Mouse (Mus musculus) kidney, adult 2 months (tissue): ENCODE data around the gene Olfr215. TPM values are rescaled to one million over a fixed set of nuclear protein-coding genes. Genes with fewer than 3 reads are reported as not detected.
"Not testable (repeated sequence)": the region's sequence is repeated elsewhere in the genome, so short reads cannot be mapped to it uniquely, and the experiment has no call there.

ENCODE experiments used
- DNase-seq: peaks from one replicate; pipeline ENCODE4 v3.0.0; 2021
- H3K27ac ChIP-seq: fragments of 200-500 bp; 2 replicates; pipeline ENCODE4 v1.5.1; 2012; ENCODE audit warnings: low read depth, low read length, control low read depth, inconsistent platforms; ENCODE audit not compliant: insufficient read depth
- H3K27me3 ChIP-seq: fragments of 200-500 bp; replicated peaks from 2 replicates; pipeline ENCODE4 v1.6.1; 2012; ENCODE audit warnings: mild to moderate bottlenecking, moderate library complexity, low read length, inconsistent platforms; ENCODE audit not compliant: control insufficient read depth, insufficient read depth
- H3K36me3 ChIP-seq: fragments of 200-500 bp; 2 replicates; pipeline ENCODE4 v1.6.1; 2012; ENCODE audit warnings: mild to moderate bottlenecking, moderate library complexity, low read length, inconsistent platforms; ENCODE audit not compliant: control insufficient read depth, insufficient read depth
- H3K4me1 ChIP-seq: fragments of 200-500 bp; 2 replicates; pipeline ENCODE4 v1.6.1; 2011; ENCODE audit warnings: low read length; ENCODE audit not compliant: control insufficient read depth, insufficient read depth
- H3K4me3 ChIP-seq: fragments of 200-500 bp; 2 replicates; pipeline ENCODE4 v1.5.1; 2011; ENCODE audit warnings: mild to moderate bottlenecking, low read depth, low read length, control low read depth; ENCODE audit not compliant: insufficient read depth
- CTCF ChIP-seq: fragments of 200-500 bp; conservative IDR thresholded peaks from 2 replicates; pipeline ENCODE4 v1.5.1; 2011; ENCODE audit warnings: low read depth, mild to moderate bottlenecking, control low read depth, low read length, moderate library complexity, mixed read lengths; ENCODE audit not compliant: insufficient read depth, insufficient read length
- POLR2A ChIP-seq: fragments of 200-500 bp; IDR thresholded peaks from one replicate; pipeline ENCODE4 v1.6.1; 2011; ENCODE audit warnings: low read depth, low read length, control low read depth
- whole genome bisulfite sequencing: fragments of 180-500 bp; shearing (Covaris S2); methylation state at CpG from one replicate; pipeline ENCODE4 v1.1.7; 2018; 5-methylcytosine and 5-hydroxymethylcytosine counted together
- polyA plus RNA-seq: library from polyadenylated mRNA; depleted of rRNA; stranded (reverse); fragments of >200 nt; gene quantifications from 2 replicates; pipeline ENCODE4 v1.2.3, GENCODE M21; 2012; rRNA removed

Gene Olfr215
- polyA plus RNA-seq: not detected in 2 replicates

- 82% methylated on average over 4 of the region's 4 CpGs for WGBS
- no peaks in the 10 kb centered on the region for H3K4me1 ChIP-seq
- no peak within 1 kb of the TSS for H3K27ac ChIP-seq
- no peak for DNase-seq
- no peak within 1 kb of the TSS for H3K4me3 ChIP-seq
- no peak for TF ChIP-seq CTCF
- no peak for TF ChIP-seq POLR2A
- H3K36me3 ChIP-seq: no peaks in the 10 kb centered on the region
- H3K27me3 ChIP-seq: no peaks in the 10 kb centered on the region
Measured at GRCm38 (mm10) chr6:116584095-116584494, at the start of gene Olfr215. Olfr215 (minus strand) TSS chr6:116584195.

DNA sequence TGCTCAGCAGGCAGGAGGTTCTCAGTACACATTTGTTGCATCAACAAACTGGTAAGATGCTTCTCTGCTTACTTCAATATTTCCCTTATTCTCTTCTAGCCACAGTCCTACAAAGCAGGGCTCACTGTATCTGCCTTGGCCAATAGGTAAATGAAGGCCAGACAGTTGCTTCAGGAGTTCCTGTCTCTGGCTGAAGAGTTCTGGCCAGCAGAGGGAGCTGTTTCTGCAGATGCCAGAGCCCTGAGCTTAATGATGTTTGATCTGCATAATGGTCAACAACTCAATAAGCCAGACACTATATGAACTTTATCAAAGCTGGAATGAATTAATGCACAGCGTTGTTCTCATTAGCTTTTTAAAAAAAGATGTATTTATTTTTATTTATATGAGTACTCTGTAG is 48.1 kb upstream of the Olfr215 start:
- TF ChIP-seq POLR2A: no peak
- peak; percentile 90 for TF ChIP-seq CTCF
- Histone ChIP-seq H3K27ac (no peak overlapping the region), H3K4me3 (no peak overlapping the region), H3K36me3 (no peaks in the 10 kb centered on the region), H3K4me1 (peaks cover 21% of the 10 kb centered on the region), H3K27me3 (no peaks in the 10 kb centered on the region)
- DNase-seq: peak; percentile 92
- WGBS: 57% methylated on average over 1 of the region's 1 CpGs

DNA sequence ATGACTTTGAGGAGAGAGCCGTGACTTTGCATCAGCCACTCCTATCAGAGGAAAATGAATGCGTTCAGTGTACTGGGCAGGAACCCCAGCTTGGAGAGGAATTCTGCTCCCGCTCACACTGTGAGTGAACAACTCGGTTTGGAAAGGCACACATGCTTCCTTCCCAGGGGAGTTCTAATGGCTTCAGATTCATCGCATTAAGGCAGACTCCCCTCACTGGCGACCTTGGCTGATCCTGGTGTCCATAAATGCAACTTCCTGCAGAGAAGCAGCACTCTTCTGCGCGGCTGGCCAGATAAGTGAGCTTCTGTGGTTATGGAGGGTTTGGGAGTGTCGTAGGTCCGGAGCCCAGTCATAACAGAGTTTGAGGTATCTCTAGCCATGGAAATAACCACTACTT is 45.8 kb upstream of the Olfr215 start:
- WGBS: 82% methylated on average over 10 of the region's 10 CpGs

DNA sequence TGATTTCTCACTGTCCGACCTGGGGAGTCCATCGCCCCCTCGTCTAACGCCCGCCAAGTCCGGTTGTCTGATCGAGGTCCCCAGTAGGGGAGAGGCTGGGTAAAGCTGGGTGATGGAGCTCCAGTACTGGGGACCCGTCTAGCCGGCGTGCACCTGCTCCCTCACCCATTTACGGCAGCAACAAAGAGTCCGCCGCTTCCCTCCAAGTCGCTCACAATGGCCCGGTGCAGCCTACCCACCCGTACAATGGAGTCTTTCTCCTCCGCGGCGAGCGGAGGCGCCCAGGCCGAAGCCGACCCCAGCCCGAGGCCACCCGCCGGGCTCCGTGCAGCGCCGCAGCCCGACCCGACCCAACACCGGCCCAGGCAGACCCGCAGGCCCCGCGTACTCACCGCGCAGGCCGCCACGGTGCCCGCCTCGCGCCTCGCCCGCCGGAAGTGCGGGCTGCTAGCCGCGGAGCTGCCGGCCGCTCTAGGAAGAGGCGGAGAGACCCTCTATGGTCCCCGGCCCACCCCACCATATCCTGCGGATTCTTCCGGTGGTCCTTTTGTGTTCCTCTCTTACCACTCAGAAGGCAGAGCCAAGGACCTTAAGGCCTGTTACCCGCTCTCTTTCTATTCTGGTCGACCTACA is 44.7 kb upstream of the Olfr215 start, which contains the start of gene Zfp422:
TSS of gene Zfp422 (minus strand) at position 461 of the 633 bp plus-strand sequence.
- under 1% methylated on average over 56 of the region's 56 CpGs for WGBS
- peak; percentile 69 for DNase-seq

More for the DNA sequence above, 45.8 kb upstream of the Olfr215 start:
- no peak overlapping the region for H3K27ac ChIP-seq
- no peak overlapping the region for H3K4me3 ChIP-seq
- no peaks in the 10 kb centered on the region for H3K27me3 ChIP-seq
- H3K4me1 ChIP-seq: peaks cover under 1% of the 10 kb centered on the region
- DNase-seq: no peak
- H3K36me3 ChIP-seq: no peaks in the 10 kb centered on the region
- no peak for TF ChIP-seq POLR2A
- TF ChIP-seq CTCF: no peak

DNA sequence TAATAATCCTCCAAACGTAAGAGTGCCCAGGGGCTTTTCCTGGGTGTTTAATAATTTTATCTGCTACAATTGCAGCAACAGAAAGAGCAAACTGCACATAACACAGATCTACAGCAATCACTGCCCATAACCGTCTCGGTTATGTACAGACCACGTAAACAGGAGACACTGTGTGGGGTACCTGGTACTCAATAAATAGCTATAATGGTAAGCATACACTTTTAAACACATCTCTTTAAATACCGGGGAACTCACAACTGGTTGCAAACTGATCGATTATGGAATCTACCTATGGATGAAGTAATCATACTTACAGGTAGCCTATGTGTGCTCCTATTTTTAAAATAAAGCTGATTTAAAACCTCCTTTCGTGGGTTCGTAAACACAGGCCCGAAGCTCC is 44.1 kb upstream of the Olfr215 start:
- H3K36me3 ChIP-seq: no peaks in the 10 kb centered on the region
- H3K27ac ChIP-seq: no peak overlapping the region
- TF ChIP-seq CTCF (no peak), POLR2A (no peak)

More for the DNA sequence above, 44.7 kb upstream of the Olfr215 start, which contains the start of gene Zfp422:
- H3K27me3 ChIP-seq: no peaks in the 10 kb centered on the region
- peak within 1 kb of the TSS; percentile 74 for H3K4me3 ChIP-seq
- H3K4me1 ChIP-seq: no peaks in the 10 kb centered on the region
- peak within 1 kb of the TSS; percentile 73 for H3K27ac ChIP-seq
- no peak for TF ChIP-seq CTCF
- no peak for TF ChIP-seq POLR2A
- H3K36me3 ChIP-seq: no peaks in the 10 kb centered on the region

GRCm38 (mm10) chr6:116626417-116626816 is 42.4 kb upstream of the Olfr215 start:
- H3K36me3 ChIP-seq, H3K4me1 ChIP-seq, H3K4me3 ChIP-seq, H3K27ac ChIP-seq, DNase-seq, H3K27me3 ChIP-seq: not testable (repeated sequence)
- 97% methylated on average over 9 of the region's 9 CpGs for WGBS

More for the DNA sequence above, 44.1 kb upstream of the Olfr215 start:
- Histone ChIP-seq H3K4me1 (no peaks in the 10 kb centered on the region), H3K27me3 (no peaks in the 10 kb centered on the region), H3K4me3 (peak overlapping the region; percentile 74)
- 10% methylated on average over 9 of the region's 9 CpGs for WGBS
- no peak for DNase-seq

- Histone ChIP-seq H3K27ac (no peak overlapping the region), H3K36me3 (no peaks in the 10 kb centered on the region), H3K27me3 (no peaks in the 10 kb centered on the region), H3K4me1 (no peaks in the 10 kb centered on the region), H3K4me3 (no peak overlapping the region)
- no peak for DNase-seq
- TF ChIP-seq POLR2A (no peak), CTCF (no peak)
- WGBS: 62% methylated on average over 8 of the region's 8 CpGs
Measured at GRCm38 (mm10) chr6:116621318-116622023, 37.5 kb upstream of the Olfr215 start.
